Mouse (Mus musculus) CD4-positive, CD25-positive, alpha-beta regulatory T cell, adult 2 months (primary cell): Measurements from ENCODE around the gene Prr7.
A peak's percentile ranks its signal among the peaks of the same experiment; 100 is the strongest.
"Not testable (repeated sequence)": the region's sequence is repeated elsewhere in the genome, so short reads cannot be mapped to it uniquely, and the experiment has no call there.

Experiments
- DNase-seq: peaks from one replicate; pipeline ENCODE4 v3.0.0-alpha.2; 2012; ENCODE audit warnings: low read depth, low spot score

Prr7 gene

DNA sequence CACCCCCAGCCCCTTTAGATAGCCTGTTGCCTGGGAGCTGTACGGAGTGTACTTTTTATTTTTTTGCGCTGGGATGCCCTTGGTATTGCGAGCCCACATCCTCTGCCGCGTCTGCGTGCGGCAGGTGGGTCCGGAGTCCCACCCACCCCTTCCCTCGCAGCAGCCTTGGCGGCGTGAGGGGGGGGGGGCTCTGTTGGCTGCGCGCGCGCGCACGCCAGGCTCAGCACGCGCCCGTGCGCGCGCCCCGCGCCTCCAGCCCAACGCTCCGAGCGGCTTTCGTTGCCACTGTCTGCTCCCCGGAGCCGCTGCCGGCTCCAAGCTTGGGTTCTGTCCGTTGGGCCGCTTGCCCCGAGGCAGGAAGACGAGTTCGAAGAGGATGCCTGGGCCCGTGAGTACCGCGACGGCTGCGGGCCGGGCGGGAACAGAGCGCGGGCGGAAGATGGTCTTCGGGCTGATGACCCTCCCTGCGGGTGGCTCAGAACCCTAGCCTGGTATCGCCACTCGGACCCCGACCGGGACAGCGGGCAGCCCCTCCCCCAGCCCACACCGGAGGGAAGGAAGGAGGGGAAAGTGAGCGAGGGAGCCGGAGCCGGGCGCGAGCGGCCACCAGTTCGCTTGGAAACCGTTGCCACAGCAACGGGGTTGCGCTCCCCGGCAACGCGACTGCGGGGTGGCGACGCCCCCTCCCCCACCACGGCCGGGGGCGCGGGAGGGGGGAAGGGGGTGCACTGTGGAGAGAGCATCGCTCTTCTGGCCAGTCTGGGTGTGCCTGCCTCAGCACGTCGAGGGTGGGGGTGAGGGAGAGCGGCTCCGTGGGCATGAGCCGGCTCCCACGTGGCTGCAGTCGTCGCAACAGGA, at the start of gene Prr7:
Prr7 (plus strand) TSS at position 241 of the 858 bp plus-strand sequence.
- peak; percentile 80 for DNase-seq

DNA sequence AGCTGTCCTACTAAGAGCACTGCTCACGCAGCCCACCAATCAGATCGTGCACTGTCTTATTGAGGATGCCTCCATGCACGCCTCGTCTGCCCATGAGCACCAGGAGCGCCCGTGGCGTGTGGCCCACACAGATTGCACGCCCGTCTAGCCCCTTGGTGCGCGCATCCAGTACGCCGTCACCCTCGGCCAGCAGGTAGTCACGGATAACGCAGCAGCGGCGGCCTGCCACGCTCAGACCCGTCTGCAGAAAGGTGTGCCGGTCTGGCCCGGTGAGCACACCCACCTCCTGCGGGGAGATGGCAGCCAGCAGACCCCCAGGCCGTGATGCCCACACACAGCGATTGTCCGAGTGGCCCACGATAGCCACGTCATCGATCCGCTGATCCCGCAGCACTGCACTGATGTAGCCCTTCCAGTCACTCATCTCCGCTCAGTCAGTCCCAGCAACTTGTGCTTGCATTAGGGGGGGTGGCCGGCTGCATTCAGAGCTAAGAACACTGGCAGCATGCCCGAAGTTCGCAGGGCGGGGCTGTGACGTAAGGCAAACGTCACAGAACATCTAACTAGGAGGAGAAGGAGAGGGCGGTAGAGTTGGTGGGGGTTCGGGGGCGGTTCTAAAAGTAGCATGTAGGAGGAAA, 49.2 kb upstream of the Prr7 start, which contains the start of gene Pfn3:
Pfn3 (minus strand) TSS at position 490 of the 638 bp plus-strand sequence.
- DNase-seq: no peak

GRCm38 (mm10) chr13:55418004-55418403, 46.1 kb upstream of the Prr7 start:
- peak; percentile 91 for DNase-seq

GRCm38 (mm10) chr13:55419142-55419541, 44.9 kb upstream of the Prr7 start:
- DNase-seq: no peak

GRCm38 (mm10) chr13:55420018-55420932, 43.8 kb upstream of the Prr7 start:
- DNase-seq: peak; percentile 41

DNA sequence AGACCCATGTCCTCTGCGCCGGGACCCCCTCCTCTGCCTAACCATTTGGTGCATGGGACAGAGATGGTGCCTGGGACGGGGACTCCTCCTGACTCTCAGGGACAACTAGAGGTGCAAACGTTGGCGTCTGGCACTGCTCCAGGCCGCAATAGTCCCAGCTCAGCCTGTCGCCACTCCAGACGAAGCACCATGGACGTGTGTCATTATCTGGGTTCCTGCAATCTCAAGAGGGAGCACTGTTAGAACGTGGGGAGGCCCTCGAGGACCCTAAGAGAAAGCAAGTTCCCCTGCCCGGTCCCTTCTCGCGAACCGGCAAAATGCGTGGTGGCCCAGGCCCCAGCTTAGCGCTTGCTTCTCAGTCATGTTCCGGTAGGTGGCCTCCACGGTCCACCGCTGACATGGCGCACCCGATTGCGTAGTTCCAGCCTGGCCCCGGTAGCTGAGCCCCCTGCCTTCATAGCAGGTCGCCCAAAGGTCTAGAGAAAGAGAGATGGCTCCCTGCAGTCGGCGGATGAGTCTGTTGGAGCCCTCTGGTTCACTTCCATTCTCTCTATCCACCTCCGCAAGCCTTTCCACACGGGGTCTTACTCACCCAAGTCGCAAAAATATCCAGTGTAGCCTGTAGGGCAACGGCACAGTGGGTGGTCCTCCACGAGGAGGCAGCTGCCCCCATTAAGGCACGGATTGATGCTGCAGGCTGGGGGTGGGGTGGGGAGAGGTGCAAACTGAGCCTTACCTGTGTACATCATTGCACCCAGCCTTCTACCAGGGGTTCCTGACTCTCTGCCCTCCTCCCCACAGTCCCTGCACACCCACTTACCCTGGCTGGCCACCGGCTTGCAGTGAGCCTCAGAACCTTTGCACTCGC, 42.9 kb upstream of the Prr7 start:
- peak; percentile 91 for DNase-seq

DNA sequence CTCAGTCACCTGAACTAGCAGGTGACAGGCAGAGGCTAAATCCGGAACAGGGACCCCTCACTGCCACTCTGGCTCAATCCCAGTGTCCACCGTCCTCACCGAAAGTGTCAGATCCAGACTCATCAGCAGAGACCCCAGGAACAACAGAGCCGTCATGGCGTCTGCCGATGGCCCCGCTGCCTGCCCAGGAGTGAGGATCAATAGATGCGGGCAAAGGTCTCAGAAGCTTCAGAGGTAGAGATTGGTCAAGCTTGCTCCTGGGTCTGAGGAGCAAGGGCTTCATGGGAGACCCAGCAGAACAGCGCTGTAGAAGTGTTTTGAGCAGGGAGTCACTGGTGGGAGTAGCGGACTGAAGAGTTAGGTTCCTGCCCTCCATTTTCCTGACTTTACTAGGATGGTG, 37.5 kb upstream of the Prr7 start, which contains the start of gene F12:
F12 (minus strand) TSS at position 181 of the 400 bp plus-strand sequence.
- no peak for DNase-seq

DNA sequence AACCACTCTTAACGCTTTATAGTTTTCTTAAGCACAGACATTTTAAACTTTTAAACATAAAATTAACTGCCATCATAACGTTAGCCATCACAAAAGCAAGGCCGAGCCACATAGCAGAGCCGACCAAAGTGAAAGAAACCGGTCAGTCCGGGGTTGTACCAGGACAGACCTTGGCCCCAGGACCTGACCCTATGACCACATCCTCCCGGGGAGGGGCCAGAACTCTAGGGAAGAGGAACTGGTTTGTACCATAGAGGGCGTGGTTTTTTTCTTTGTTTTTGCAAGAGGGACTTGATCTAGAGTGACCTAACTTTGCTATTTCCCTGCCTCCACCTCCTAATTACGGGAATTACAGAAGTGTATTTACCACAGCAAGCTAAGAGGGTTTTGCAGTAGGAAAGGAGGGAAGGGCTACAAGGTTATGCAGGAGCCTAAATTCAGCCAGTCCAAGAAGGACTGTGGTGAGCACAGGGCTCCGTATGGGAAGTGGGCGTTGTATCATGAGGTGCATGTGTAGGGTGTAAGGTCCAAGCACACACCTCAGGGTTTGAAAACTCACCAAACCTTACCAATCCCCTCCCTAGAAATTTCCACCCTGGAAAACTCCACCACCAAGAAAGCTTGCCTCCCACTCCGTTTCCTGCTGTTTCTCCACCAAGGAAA, 34.7 kb upstream of the Prr7 start:
- no peak for DNase-seq

GRCm38 (mm10) chr13:55430566-55430965, 33.5 kb upstream of the Prr7 start:
- DNase-seq: no peak

GRCm38 (mm10) chr13:55431889-55432685, 32.0 kb upstream of the Prr7 start:
- peak; percentile 86 for DNase-seq

- DNase-seq: not testable (repeated sequence)
Measured at GRCm38 (mm10) chr13:55437111-55437629, 26.9 kb upstream of the Prr7 start.

DNA sequence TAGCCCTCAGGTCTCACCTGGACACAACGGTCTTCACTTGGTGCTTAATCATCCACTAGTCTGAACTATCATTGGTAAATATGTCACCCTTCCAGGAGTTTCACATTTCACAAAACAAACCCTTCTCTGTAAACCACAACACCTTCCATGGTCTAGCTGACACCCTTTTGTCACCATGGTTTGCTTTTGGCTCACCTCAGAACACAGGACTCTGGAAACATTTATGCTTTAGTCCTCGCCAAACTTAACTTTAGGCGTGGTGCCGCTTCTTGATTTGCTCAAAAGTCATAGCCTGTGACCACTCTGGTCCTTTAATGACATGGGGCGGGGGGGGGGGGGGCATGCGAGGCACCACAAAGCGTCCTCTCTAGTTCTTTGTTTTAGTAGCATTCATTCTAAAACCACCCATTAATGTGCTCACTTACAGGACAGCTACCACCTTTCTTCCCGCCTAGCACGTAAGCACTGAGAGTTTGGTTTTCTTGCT, 20.2 kb upstream of the Prr7 start:
- peak; percentile 88 for DNase-seq

DNA sequence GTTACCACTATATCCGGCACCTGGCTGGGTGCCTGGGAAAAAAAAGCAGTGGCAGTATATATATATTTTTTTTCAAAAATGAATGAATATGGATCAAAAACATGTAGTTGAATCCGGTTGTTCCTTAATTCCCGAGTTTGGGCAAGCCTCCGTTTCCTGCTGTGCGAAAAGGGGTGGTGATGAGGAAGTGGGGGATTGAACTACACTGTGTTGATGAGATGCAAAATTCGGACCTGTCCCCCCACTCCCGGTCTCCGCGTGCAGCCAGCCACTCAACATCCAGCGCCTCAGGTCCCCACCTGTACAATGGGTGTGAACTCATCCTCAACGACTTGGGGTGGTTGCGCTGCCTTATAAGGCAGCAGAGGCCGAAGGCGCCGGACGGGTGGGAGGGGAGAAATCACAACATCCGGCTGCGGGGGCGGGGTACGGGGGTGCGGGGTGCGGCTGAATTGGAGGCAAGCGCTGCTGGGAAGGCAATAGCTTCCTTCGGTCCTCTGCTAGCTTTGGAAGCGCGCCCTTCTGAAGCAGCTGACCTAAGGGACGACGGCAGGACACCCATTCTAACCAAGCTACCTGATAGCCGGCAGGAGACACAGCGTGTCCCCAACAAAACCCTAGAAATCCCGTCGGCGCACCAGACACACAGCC, 19.7 kb upstream of the Prr7 start:
- peak; percentile 89 for DNase-seq

GRCm38 (mm10) chr13:55444937-55445315, 19.1 kb upstream of the Prr7 start, which contains the start of gene Grk6:
Gene Grk6, plus strand, starts transcription at chr13:55445072.
- peak; percentile 99 for DNase-seq

DNA sequence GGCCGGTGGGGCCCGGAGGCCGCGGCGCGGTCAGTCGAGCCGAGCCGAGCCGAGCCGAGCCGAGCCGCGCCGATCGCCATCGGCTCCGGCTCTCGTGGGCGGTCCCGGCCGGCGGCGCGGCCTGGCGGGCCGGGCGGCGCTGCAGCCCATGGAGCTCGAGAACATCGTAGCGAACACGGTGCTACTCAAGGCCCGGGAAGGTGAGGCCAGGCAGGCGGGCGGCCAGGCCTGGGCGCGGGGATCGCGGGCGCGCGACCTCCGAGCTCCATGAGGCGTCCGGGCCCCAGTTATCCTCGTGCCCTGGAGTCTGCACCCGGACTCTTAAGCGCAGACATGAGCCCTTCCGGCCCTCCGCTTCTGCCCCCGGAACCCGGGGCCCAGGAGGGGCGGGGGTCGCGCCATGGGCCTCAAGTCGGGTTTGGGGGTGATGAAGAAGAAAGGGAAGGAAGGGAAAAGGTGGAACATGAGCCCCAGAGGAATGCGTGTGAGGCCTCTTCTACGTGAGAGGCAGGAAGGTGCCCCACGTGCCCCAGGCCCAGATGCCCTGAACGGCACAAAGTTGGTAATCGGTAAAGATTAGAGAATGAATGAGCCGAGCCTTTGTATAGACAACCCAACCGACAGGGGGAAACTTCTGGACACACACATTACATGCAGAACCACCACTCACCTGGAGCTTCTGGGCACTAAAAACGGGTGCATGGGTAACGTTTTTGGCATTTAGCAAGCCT, 18.5 kb upstream of the Prr7 start:
- DNase-seq: no peak

DNA sequence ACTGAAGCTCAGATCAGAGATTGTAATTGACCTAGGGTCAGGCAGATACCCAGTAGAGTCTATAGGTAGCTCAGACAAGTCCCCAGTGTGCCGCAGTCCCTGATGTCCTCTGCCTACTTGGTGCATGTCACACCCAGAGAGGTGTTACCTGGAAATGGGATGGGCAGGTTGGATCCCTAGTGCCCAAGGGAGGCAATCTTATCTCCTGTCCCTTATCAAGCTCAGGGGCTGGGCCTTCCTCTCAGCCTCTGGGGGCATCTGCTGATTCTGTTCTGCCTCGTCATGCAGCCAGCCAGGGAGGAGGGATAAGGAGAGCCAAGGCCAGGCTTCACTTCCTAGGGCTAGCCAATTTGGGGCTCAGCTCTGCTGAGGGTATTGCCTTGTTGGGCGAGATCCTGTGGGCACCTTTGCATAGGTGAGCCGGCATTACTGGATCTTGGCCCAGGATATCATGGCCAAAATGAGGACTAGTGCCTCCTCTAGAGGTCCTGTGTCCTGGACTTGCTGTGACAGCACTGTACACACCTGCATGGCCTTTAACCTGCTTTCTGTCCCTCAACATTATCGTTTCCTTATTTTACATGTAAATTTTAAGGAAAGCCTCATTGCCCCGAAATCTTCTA, 17.5 kb upstream of the Prr7 start:
- no peak for DNase-seq

DNA sequence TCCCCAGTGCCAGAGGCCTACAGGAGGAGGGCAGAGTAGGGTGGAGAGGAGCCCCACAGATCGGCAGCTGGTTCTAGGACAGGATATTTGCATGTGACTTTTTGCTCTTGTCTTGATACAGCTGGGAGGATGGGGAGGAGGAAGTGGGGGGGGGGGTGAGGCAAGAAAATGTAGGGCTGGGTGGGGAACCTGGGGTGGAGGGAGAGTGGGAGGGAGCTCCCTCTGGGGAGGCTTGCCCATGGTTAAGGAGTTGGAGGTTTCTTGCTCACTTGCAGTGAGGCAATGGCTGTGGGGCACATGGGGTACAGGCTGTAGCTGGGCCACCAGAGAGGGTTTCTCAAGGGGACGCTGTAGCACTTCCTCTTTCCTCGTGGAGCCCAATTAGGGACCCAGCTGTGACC, 16.5 kb upstream of the Prr7 start:
- DNase-seq: peak; percentile 74
